Mouse (Mus musculus) retina, embryonic 14.5 days (tissue): ENCODE data around the gene Camk1.
A peak's percentile ranks its signal among the peaks of the same experiment; 100 is the strongest.
"Not testable (repeated sequence)": the region's sequence is repeated elsewhere in the genome, so short reads cannot be mapped to it uniquely, and the experiment has no call there.

Source experiments
- DNase-seq: peaks from one replicate; pipeline ENCODE4 v3.0.0-alpha.2; 2015; ENCODE audit warnings: low spot score

Gene Camk1

DNA sequence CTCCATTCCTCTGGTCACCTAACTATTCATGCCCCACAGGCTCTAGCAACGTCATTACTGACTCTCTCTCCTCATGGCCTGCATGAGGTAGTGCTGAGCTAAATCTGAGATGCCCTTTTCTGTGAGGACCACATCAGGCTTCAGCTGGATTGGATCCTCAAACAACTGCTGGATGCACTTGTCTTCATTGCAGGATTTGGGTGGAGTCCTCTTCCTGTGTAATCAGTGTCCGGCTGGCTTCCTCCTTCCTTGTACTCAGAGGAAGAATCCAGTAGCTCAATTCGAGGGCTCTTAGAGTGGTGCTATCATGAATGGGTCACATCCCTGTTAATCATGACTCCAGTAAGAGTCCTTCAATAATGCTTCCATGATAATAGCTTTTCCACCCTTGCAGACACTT, 9.9 kb upstream of the Camk1 start:
- no peak for DNase-seq

DNA sequence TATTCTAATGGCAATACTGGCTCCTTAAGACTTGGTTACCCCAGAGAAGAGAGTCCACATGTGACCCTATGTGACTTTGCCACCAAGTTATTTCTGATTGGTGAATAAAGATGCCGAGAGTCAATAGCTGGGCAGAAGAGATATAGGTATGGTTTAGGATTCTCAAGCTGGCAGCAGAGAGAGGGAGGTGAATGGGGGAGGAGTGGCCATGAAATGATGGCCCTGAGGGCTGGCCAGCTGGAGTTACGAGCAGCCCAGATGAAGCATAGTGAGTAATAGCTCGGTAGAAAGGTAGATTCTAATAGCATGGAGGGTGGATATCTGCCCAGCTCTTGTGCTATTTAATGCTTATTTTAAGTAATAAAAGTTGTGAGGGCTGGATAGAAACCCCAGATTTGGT, 9.0 kb upstream of the Camk1 start:
- no peak for DNase-seq

DNA sequence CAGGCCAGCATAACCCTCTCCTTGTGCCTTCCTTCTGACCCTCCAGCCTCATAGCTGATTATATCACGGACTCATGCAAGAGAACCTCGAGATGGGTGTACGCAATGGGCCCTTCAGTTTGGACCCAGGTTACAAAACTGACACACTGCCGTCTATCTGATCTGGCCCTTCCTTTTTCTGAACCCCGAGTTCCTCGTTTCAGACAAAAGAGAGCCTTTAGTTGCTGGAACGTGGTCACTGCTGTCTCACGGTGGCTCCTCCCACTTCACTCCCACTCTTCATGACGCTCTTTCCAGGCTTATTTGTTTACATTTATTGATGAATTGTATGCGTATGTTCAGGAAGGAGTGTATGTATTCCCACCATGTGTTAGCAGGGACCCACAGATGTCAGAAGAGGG, 7.9 kb upstream of the Camk1 start:
- DNase-seq: no peak

DNA sequence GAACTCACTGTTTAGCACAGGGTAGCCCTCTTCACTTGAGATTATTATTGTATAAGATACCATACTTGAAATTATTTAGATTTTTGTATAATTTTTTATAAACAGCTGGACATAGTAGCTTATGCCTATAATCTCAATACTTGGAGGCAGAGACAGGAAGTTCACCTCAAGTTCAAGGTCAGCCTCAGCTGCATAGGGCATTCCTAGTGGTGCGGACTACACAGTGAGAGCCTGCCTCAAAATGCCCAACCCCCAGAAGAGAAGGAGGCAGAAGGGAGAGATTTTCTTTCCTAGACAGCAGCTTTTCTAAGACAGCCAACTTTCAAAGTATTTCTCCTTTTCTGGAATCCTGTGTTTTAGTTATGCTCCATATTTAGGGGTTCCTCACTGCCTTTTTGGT, 7.4 kb upstream of the Camk1 start:
- DNase-seq: no peak

DNA sequence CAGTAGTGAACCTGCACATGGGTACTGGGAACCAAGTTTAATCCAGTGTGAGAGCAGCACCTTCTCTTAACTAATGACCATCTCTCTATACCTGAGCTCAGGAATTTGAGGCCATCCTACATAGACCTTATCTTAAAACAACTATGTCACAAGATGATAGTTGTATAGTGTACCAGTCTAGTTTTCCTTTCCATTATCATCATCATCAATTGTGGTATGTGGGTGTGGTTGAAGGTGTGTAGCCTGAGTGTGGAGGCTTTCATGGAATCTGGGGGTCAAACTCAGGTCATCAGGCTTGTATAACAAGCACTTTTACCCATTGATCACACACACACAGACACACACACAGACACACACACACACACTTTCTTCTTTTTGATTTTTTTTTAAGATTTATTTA, 6.8 kb upstream of the Camk1 start:
- no peak for DNase-seq

DNA sequence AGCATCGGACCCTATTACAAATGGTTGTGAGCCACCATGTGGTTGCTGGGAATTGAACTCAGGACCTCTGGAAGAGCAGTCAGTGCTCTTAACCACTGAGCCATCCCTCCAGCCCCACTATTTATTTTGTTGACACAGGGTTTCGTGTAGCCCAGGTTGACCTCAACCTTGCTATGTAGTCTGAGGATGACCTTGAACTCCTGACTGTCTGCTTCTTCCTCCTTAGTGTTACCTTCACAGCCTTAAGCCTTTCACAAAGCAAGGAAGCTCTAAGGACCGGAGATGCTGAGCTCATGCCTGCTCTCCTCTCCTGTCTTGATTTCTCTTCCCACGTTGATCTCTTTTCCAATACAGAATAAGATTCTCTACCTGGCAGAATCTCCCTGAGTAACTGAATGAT, 3.1 kb upstream of the Camk1 start:
- no peak for DNase-seq

DNA sequence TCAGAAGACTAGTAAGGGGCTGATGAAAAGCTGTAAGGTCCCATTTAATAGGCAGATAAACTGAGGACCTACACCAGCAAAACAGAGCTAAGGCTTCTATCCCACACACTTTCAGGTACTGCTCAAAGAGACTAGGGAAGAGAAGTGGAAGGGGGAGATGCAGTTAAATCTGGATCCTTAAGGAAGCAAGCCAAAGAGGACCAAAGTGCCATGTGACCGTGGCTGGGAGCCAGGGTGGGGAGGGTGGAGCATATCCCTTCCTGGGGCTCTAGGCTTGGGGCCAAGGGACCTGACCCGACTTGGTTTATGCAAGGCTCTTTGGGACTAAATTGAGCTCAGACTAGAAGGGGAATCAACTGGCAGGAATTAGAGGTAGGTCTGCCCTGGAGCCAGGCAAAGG, 537 bp upstream of the Camk1 start:
- DNase-seq: no peak

DNA sequence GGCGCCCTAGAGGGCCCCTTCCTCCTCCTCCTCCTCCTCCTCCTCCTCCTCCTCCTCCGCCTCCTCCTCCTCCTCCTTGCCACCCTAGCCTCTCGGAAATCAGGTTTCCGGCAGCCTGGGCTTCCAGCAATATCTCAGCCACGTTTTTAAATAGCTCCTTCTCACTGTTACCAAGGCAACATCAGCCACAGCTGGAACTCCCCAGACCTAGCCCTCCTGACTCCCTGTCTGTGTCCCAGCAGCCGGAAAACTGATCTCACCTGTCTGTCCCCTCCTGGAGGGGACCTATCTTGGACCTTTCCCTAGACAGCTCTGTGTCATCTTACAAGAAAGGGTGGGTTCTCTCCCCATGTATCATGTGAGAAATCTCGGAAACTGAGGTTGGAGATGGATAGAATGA, 1.5 kb downstream of the Camk1 start:
- no peak for DNase-seq

DNA sequence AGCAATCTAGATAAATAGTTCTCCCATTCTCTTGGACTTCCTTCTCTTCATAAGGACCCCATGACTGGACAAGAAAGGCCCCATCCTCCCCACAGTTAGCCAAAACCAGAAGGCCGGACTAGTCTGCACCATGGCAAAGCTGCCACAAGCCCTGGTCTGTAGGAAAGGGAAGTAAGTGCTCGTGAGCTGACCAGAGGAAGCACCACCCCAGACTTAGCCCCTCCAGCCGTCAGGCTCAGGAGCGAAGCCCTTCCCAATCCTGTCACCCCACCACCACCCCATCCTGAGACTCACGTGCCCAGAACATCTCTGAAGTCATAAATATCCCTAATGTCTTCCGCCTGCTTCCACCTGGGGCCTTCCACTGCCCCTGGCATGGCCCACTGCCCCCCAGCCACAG, 2.2 kb downstream of the Camk1 start:
- no peak for DNase-seq

DNA sequence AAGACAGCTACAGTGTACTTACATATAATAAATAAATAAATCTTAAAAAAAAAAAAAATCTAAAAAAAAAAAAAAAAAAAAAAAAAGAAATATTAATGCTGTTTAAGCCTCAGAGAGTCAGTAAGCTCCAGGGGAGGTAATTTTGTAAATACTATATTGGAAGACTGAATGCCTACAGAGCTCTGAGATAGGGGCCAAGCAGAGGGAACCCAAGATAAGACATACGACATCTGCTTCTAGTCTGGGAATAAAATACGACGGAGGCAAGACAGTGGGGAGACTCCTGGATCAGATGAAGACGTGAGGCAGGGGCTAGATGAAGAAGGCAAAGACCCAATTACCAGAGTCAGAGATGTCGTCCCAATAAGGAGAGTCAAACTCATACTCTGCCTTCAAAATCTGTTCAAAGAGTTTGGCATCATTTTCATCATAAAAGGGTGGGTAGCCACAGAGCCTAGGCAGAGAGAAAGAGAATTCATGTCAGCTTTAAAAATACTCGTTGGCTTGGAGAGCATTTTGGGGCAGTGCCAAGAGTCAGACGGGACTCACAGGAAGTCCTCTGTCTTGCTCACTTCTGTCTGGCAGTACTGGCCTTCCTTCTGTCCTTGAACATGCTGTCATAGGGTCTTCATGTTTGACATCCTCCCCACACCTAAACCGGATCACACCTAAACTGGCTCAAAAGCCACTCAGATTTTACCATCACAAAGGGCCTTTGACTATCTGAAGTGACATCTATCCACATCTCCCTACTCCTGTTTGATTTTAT, 6.7 kb downstream of the Camk1 start:
- DNase-seq: no peak

DNA sequence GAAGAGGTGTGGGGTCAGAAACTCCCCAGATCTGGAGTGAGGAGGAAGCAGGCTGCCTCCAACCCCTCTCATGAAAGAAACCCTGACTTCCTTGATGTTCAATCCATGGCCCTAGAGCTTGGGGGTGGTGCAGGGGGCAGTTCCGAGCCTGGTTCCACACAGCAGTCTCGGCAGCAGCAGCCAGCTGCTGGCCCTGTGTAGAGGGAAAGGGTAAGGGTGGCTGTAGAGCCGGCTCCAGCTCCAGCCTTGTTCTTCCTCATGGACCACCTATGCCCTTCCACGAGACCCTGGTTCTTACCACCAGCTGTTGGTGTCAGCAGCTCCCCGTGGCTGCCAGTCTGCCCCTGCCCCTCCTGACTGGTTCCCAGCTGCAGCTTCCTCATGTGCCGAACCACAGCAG, 9.6 kb downstream of the Camk1 start:
- no peak for DNase-seq

DNA sequence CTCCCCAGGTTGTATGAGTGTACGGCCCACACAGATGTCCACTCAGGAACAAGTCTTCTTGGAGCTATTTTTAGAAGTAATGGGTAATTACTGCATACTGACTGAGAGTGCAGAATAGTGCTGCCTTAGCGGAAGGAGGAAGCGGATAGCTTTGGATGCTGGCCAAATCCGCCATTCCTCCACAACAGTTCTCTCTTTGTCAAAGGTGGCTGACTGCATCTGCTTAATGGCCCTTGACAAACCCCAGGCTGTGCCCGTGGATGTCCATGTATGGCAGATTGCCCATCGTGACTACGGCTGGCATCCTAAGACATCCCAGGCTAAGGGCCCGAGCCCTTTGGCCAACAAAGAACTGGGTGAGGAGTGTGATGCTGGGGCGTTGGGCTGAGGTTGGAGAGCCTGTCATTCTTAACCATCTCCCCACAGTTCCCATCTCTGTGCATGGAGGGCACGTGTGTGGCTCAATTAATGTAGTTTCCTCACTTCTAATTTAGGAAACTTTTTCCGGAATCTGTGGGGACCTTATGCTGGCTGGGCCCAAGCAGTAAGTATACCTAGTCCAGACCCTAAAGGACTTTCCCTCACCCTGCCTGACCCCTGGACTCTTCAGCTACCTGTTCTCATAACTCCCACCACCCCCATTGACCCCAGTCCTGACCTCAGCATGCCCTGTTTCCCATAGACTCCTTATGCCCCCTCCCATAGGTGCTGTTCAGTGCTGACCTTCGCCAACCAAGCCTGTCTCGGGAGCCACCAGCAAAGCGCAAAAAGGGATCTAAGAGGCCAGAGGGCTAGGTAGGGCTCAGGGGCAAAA, 10.4 kb downstream of the Camk1 start:
- no peak for DNase-seq

DNA sequence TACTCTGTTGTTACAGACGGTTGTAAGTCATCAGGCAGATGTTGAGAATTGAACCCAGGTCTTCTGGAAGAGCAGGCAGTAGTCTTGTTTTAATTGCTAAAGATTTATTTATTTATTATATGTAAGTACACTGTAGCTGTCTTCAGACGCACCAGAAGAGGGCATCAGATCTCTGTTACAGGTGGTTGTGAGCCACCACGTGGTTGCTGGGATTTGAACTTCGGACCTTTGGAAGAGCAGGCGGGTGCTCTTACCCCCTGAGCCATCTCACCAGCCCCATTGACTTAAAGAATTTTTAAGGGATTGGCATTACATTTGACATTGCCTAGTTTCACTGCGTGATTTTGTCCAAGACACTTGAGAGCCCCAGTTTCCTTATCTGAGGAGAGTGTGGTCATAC, 11.1 kb downstream of the Camk1 start:
- not testable (repeated sequence) for DNase-seq

DNA sequence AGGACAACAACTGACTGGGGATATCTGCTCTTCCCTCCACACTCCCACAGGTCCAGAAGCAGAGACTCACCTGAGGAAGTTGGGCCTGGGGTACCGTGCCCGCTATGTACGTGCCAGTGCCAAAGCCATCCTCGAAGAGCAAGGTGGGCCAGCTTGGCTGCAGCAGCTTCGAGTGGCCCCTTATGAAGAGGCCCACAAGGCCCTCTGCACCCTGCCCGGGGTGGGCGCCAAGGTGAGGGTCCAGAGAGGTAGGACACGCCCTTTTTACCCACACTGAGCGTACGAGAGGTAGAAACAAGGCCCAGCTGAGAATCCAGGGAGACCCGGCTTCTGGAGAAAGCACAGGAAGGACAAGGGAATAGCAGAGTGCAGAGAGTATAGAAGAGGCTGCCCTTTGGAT, 12.1 kb downstream of the Camk1 start:
- no peak for DNase-seq

DNA sequence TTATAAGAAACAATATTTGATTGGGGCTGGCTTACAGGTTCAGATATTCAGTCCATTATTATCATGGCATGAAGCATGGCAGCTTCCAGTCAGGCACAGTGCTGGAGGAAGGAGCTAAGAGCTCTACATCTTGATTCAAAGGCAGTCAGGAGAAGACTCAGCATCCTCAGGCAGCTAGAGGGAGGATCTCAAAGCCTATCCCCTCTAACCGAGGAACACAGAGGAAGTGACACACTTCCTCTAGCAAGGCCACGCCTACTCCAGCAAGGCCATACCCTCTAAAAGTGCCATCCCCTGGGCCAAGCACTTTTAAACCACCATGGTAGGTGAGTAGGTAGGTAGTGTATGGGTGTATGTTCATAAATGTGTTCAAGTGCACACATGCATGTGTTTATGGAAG, 13.2 kb downstream of the Camk1 start:
- DNase-seq: no peak

DNA sequence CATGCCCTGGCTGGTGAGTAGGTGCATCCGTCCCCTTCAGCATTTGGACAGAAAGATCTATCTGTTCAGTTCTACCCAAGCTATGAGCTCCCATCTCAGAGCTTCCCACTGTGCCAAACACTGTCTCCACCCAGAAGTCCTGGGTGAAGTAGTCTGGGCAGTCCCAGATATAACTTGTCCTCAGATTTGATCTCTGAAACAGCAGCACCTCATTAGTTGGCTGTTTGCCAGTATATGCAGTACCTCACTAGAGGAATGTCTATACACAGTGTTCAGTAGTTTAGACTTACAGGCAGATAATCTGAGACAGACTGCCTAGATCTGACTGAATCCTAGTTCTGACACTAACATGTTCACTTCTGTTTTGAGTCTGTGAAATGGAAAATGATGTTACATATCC, 14.4 kb downstream of the Camk1 start:
- no peak for DNase-seq

DNA sequence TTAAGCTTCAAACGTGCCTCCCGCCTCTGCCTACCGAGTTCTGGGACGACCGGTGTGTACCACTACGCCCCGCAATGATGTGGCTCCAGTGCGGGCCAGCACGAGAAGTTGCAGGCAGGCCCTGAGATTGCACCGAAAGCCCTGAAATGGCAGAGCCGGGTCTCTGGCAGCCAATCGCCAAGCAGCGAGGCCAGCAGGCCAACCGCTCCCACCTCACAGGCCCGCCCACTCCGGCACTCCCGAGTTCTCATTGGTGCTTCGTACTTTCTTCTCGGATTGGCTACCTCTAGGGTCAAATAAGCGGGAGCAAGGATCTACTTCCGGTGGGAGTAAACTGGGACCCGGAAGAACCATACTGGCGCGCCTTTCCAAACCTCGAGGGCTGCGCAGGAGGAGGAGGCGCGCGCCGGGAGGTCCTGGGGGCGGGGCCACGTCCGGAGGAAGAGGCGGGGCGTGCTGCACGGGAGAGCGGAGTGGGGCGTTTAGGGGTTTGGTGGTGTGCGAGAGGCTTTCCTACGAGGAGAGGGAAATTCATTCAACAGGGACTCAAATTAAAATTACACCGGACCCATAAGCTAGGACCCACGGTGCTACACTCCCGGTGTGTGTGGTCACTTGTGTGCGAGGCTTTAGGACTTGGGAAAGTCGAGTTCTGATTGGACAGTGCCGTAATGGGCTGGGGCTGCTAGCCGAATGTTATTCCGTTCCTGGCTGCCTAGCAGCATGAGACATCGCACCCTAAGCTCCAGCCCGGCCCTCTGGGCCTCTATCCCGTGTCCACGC, 17.1 kb downstream of the Camk1 start, which contains the start of gene Ogg1:
Gene Ogg1 (plus strand): TSS at position 440 of the 783 bp plus-strand sequence.
- DNase-seq: peak; percentile 98

DNA sequence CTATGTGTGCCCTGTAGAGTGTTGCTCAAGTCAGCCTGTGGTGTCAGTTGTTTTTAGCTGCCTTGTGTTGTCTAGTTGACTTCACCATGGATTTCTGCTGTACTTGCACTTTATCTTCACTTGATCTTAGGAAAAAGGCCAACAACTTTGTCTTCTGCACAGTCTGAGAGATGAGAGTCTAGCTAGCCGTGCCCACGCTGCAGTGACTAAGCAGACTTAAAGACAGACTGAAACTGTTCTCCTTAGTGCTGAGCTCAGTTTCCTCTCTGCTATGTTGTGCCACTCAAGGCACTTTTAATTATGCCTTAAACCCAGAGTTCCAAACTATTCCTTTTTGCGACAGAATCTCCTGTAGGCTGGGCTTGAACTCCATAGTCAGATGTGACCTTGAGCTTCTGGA, 27.8 kb downstream of the Camk1 start:
- no peak for DNase-seq

DNA sequence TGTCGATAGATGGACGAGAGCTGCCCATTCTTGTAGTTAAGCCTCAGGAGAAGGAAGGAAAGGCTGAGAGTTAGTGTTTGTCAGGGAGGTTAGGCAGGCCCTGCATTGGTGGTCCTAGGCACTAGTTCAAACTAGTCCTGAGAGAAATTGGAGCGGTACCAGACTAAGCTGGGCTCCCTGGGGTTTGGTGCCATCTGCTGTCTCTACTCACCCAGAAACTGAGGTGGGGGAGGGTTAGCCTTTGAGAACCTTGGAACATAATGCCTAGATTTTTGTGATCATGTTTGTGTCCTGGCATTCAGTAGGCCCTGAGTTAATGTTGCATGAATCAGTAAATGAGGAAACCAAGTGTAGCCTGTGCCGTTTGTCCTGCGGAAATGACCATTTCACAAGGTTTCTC, 35.6 kb downstream of the Camk1 start:
- DNase-seq: peak; percentile 55

DNA sequence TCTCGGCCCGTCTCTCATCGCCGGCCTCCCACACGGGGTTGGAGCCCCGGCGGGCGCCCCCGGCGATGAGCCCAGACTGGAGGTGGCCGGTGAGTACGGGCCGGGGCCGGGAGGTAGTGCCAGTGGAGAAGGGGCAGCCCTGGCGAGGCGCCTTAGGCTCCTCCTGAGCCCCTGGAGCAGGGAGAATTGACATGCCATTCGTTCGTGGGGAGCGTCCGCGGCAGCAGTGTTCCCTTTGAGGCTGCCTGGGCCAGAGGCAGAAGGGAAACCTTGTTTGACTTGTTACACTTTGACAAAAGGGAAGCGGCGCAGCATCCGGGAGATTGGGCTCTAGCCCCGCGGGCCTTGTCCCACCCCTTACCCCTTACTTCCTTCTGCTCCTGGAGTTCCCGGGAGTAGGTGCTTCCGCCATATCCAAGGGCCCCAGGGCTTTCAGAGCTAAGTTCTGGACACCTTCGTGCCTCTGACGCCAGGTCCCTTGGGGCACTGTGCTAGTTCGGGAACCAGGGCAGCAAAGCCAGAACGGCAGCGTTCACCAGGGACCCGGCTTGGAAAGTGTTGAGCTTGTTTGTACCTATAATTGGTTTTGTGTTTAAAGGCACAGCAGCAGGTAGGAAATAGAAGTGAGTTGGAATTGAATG, 36.2 kb downstream of the Camk1 start:
- DNase-seq: peak; percentile 38

DNA sequence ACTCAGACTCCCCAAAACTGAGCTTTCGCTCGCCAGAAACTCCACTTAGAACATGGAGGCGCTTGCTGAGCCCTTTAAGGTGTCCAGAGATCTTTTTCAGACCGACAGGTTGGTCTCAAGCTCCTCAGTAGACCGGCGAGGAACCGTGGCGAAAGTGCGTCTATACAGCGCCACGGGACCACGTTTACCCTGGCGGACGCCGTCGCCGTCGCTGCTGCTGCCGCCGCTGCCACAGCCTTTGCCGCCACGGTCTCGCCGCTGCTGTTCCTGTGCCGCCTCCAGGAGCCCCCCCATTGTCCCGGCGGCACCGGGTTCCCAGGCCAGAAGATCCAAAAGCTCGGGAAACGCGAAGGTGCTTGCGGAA, 36.8 kb downstream of the Camk1 start, which contains the start of gene Brpf1:
Gene Brpf1 (plus strand): TSS at position 152 of the 364 bp plus-strand sequence.
- no peak for DNase-seq

DNA sequence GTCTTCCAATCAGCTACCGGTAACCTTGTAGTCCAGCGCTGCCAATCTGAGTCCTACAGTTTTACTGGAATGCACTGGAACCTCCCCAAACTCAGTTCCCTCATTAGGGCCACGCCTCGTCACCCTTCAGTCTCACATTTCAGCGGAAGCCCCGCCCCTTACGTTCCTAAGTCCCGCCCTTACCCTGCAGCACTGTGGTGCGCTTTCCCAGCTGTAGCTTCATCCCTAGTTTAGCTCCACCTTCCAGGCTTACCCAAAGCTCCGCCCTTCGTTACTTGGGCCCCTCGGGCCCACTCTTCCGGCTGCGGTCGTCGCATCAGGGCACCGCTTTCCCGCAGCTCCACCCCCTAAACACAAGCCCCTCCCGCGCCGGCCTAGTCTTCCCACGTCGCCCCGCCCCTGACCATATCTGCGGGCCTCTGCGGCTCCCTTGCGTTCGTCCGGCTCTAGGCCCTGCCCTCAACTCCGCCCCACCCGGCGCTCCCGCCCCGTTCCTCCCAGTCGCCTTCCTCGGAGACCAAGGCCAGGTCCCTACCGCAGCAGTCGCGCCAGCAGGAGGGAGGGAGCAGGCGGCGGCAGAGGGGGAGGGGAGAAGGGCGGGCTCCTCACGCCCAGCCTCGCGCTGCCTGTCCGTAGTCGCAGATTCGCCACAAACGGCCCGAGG, 37.3 kb downstream of the Camk1 start:
- peak; percentile 99 for DNase-seq
